Mouse (Mus musculus): ENCODE results near the gene Tbc1d25. TPM values are rescaled to one million over a fixed set of nuclear protein-coding genes. Genes with fewer than 3 reads are reported as not detected.

Tbc1d25 gene
- total RNA-seq (2015; ENCODE audit: low replicate concordance) (4.6 and 13.3 TPM in 2 replicates), total RNA-seq (2017; ENCODE audit: low replicate concordance) (1.5 and 4.7 TPM in 2 replicates)

- ATAC-seq (replicated peaks; ENCODE audit: low FRiP score, poor library complexity, severe bottlenecking): peak; percentile 91
These were observed at the start of gene Tbc1d25 for GRCm38 (mm10) chrX:8175504-8176385. TSS of gene Tbc1d25 (minus strand) at chrX:8176181.

- ATAC-seq (replicated peaks; ENCODE audit: low FRiP score, poor library complexity, severe bottlenecking): no peak
These were observed 47.5 kb upstream of the Tbc1d25 start for GRCm38 (mm10) chrX:8223473-8223872.

- ATAC-seq (replicated peaks; ENCODE audit: low FRiP score, poor library complexity, severe bottlenecking): no peak
These were observed 46.9 kb upstream of the Tbc1d25 start for GRCm38 (mm10) chrX:8222678-8223421.

- ATAC-seq (replicated peaks; ENCODE audit: low FRiP score, poor library complexity, severe bottlenecking): no peak
These were observed 46.3 kb upstream of the Tbc1d25 start for GRCm38 (mm10) chrX:8222296-8222677.

GRCm38 (mm10) chrX:8219651-8220050 lies 43.7 kb upstream of the Tbc1d25 start:
- ATAC-seq (replicated peaks; ENCODE audit: low FRiP score, poor library complexity, severe bottlenecking): no peak

- ATAC-seq (replicated peaks; ENCODE audit: low FRiP score, poor library complexity, severe bottlenecking): no peak
These were observed 42.1 kb upstream of the Tbc1d25 start for GRCm38 (mm10) chrX:8218114-8218513.

DNA sequence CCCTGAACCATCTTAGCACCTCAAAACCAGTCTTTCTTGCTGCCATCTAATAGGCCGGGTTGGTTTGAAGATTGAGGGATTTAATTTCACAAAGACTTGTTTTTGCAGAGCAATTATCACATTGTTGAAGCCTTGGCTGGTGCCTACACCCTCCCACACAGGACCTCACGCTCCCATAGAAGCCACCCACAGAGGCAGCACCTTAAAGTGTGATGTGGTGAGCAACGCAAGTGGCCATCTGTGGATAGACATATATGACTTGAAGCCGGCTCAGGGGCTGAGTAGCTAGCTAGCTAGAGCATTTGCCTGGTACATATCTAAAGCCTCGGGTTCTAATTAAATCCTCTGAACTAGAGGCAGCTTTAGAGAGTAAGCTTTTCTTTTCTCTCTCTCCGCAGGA lies 41.4 kb upstream of the Tbc1d25 start:
- ATAC-seq (replicated peaks; ENCODE audit: low FRiP score, poor library complexity, severe bottlenecking): no peak

- no peak for ATAC-seq (replicated peaks; ENCODE audit: low FRiP score, poor library complexity, severe bottlenecking)
These were observed 35.7 kb upstream of the Tbc1d25 start for GRCm38 (mm10) chrX:8211490-8212207.

DNA sequence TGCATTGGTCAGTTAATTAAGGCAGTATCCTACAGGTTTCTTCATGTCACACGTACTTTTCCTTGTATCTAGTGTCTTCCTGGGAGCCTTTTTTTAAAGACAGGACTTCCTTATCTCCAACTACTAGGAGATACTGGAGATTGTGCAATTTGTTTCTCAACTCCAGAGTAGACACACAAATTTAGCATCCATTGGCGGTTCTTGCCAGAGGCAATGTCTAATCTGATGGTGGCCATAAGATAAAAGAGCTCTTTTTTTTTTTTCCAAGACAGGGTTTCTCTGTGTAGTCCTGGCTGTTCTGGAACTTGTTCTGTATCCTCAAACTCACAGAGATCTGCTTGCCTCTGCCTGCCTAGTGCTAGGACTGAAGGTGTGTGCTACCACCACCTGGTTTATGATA lies 33.7 kb upstream of the Tbc1d25 start:
- ATAC-seq (replicated peaks; ENCODE audit: low FRiP score, poor library complexity, severe bottlenecking): no peak

DNA sequence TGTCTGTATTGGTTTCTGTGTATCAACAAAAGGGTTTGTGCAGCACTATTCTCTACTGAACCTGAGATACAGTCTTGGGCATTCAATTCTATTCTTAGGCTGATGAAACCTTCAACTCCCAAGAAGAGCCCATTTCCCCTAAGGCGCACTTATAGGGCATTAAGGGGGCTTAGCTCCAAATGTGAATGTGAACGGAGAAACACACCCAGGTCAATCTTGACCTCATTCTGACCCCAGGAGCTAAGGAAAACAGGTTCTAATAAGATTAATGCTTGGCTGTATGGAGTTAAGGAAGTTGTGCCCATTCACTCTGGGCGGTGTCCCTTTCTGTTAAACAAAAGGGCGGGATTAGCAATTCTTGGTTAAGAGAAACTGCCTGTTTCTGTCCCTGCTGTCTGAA lies 31.2 kb upstream of the Tbc1d25 start:
- ATAC-seq (replicated peaks; ENCODE audit: low FRiP score, poor library complexity, severe bottlenecking): no peak

DNA sequence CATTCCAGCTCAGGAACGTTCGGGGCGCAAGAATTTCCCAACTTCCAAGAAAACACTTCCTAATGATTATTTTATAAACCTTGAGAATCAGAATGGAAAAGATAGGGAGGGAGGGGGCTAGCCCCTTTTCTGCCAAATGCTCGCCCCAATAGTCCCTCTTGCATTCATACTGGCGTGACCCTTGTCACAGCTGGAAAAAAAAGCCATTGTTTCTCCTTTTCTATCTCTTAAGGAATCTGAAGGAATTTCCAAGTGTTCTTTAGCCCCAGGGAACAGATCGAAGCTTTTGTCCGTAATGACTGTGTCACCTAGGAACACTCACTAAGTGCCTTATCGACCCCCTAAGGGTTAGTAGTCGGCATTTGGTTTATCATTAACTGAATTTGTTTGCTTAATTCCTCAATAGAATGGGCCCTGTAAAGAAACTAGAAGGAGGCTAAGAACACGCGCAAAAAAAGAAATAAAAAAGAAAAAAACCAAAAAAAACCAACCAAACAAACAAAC lies 30.8 kb upstream of the Tbc1d25 start:
- ATAC-seq (replicated peaks; ENCODE audit: low FRiP score, poor library complexity, severe bottlenecking): no peak

DNA sequence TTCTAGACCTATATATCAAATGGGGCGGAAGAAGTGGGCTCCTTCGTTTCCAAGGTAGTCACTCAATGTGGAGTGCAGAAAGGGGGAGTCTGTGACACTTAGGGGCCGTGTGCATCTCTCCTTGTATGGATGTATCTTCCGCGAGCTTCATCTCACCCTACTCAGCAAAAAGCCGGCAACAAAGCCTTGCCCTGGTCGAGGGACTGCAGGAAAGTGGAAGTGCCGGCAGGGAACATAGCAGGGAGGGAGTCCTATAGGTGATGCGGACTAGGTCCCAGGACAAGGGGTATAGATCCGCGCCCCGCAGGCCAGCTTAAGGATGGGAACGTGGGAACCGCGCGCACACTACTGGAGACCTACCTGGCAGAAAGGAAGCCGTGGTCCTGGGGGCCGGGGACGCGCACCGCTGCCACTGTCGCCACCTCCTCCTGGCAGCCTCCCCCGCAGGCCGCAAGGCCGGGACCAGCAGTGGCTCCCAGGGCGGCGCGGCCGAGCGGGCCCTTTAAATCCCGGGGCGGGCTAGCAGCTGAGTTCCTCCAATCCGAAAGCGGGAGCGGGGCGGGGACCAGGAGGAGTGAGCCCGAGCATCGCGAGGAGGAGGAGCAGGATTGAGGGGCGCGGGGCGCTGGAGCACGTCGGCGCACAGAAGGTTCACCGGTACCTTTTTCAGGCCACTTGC lies 30.2 kb upstream of the Tbc1d25 start, which contains the start of gene Porcn:
Gene Porcn (minus strand): TSS at position 511 of the 679 bp plus-strand sequence.
- peak; percentile 94 for ATAC-seq (replicated peaks; ENCODE audit: low FRiP score, poor library complexity, severe bottlenecking)

DNA sequence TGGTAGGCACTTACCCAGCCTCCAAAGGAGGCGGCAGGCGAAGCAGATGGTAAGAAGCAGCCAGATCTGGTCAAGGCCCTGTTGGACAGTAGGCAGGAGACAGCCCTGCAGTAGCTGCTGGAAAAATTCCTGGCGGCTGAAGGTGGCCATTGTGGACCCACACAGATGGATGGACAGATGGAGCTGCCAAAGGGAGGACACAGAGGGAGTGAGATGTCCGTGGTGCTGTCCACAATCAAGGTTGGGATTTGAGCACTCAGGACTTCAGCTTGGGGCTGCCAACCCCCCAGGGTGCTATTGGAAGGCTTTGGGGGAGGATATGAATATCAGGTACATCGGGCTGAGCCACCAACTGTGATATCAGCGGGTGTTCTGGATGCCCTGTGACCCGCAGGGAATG lies 29.6 kb upstream of the Tbc1d25 start:
- no peak for ATAC-seq (replicated peaks; ENCODE audit: low FRiP score, poor library complexity, severe bottlenecking)

GRCm38 (mm10) chrX:8205088-8205487 lies 29.1 kb upstream of the Tbc1d25 start:
- no peak for ATAC-seq (replicated peaks; ENCODE audit: low FRiP score, poor library complexity, severe bottlenecking)

DNA sequence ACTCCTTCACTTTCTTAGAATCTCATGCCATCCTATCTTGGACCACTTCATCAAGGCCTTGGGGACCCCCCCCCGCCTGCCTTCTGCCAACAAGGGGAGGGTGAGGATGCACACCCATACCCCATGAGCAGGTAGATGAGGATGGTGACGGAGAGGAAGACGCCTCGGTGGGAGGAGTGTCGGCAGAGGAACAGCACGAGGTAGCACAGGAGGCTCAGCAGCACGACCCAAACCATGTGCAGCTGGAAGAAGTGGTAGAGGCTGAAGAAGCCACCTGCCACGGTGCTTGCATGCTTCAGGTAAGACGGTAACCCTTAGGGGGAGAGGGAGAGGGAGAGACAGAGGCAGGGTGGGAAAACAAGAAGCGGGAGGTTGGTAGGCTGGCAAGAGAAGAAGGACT lies 28.1 kb upstream of the Tbc1d25 start:
- ATAC-seq (replicated peaks; ENCODE audit: low FRiP score, poor library complexity, severe bottlenecking): no peak

DNA sequence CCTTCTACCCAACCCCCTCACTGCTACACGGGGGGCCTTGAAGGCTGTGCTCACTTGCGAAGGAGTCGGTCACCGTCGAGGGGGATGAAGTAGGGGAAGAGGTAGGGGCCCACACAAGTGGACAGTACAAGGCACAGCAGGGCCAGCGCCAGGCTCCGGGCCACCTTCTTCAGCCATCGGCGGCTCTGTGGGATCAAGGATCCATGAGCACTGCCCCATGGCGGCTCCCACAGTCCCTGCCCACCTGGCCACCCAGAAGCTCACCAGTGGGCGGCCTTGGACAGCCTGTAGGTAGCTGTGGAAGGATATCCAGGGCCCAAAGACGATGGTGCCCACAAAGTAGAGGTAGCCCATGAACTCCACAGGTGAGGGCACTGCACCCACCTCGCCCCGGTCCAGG lies 27.1 kb upstream of the Tbc1d25 start:
- ATAC-seq (replicated peaks; ENCODE audit: low FRiP score, poor library complexity, severe bottlenecking): no peak

DNA sequence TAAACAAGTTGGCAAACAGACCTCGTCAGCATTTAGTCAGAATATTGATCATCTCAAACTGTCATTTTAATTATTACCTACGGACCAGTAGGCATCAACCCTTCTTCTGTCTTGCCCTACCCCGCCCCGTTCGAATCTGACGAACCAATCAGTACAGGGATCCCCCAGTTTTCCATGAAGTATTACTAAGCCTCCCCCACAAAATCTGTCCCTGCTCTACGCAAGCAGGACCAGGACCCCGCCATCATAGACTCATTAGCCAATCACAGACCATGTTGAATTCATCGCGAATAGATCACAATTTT lies 17.4 kb upstream of the Tbc1d25 start, which contains the start of gene Ebp:
Gene Ebp (minus strand): TSS at position 94 of the 305 bp plus-strand sequence.
- ATAC-seq (replicated peaks; ENCODE audit: low FRiP score, poor library complexity, severe bottlenecking): no peak

DNA sequence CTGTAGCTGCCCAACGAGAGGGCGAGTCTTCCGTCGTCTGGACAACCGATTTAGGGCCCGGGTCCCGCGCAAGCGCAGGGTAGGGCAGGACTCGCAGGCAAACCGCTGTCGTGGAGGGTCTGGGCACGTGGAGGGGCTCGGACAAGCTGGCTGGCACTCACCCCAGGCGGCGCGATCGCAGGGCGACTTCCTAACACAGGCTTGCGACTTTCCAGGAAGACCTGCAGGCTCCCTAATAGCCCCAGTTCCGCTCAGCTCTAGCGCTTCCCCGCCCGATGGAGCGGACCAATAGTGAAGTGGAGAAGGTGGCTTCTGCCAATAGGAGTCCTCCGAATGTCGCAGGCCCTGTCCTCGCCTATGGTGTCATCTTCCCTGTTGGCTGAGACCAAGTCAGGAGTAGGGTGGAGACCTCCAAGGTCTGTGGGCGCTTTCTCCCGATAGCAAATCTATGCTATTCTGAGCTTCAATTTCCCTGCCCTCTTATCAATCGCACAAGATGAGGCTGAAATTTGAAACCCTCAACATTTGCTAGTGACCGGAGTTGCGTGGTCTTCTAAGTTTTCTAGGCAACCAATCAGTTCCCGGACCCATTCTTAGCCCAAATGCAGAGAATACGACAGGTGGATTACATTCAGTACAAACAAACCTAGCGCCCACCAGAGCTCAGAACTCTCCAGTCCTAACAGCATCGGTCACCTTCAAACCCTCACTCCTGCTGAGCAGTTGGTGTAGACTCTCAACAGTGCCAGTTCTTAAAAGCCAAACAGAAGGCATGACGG lies 16.8 kb upstream of the Tbc1d25 start:
- peak; percentile 100 for ATAC-seq (replicated peaks; ENCODE audit: low FRiP score, poor library complexity, severe bottlenecking)

DNA sequence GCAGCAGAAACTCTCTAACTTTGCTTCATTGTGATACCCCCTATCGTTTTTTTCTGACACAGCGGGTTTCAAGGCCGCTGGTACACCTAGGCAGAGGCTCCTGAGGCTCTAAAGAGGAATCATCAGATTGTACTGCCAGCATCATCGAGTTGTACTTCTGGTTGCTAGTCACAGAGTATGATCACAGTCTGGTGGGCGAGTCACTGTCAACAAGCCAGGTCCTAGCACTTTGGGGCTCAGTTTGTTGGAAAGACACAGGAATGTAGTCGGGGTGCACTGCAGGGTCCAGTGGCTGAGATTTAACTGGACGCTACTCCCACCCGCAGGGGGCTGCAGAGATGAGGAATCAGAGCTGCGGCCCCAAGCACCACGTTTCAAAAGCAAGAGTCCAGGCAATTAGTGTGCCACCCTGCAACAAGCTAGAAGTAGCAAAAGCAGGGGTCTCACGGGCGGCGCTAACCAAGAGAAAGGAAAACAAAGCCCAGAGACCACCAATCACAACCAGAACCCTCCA lies 16.2 kb upstream of the Tbc1d25 start:
- ATAC-seq (replicated peaks; ENCODE audit: low FRiP score, poor library complexity, severe bottlenecking): no peak; the same call in 1 of the 2 replicates

Data from erythroid progenitor cell, adult 5-6 weeks (primary cell).